Mouse (Mus musculus) kidney, embryonic 16.5 days (tissue): ENCODE results near the gene Olfr1185-ps1. TPM values are rescaled to one million over a fixed set of nuclear protein-coding genes. Genes with fewer than 3 reads are reported as not detected.
"Not testable (repeated sequence)": the region's sequence is repeated elsewhere in the genome, so short reads cannot be mapped to it uniquely, and the experiment has no call there.

Experiments
- ATAC-seq: fragments of 200-750 bp; cut with Nextera tagmentation; 2 replicates; pipeline ENCODE4 v1.8.0; 2017; ENCODE audit warnings: moderate TSS enrichment; ENCODE audit not compliant: low FRiP score, low TSS enrichment
- H3K27ac ChIP-seq: fragments of 300-500 bp; sonication (generic); 2 replicates; pipeline ENCODE4 v1.5.1; 2014; ENCODE audit warnings: low read length
- H3K27me3 ChIP-seq: fragments of 300-500 bp; sonication (generic); 2 replicates; pipeline ENCODE4 v1.6.1; 2014; ENCODE audit warnings: low read length, control low read depth, mixed read lengths; ENCODE audit not compliant: insufficient read depth
- H3K36me3 ChIP-seq: fragments of 300-500 bp; sonication (generic); 2 replicates; pipeline ENCODE4 v1.6.1; 2014; ENCODE audit warnings: low read length, control low read depth, mixed read lengths; ENCODE audit not compliant: insufficient read depth
- H3K4me1 ChIP-seq: fragments of 300-500 bp; sonication (generic); 2 replicates; pipeline ENCODE4 v1.6.1; 2014; ENCODE audit warnings: low read length, control low read depth, mixed read lengths; ENCODE audit not compliant: insufficient read depth
- H3K4me2 ChIP-seq: fragments of 300-500 bp; sonication (generic); replicated peaks from 2 replicates; pipeline ENCODE4 v1.6.1; 2014; ENCODE audit warnings: low read depth, low read length
- H3K4me3 ChIP-seq: fragments of 300-500 bp; sonication (generic); 2 replicates; pipeline ENCODE4 v1.5.1; 2014; ENCODE audit warnings: mild to moderate bottlenecking, low read length
- H3K9ac ChIP-seq: fragments of 300-500 bp; sonication (generic); replicated peaks from 2 replicates; pipeline ENCODE4 v1.6.1; 2014; ENCODE audit warnings: low read length
- H3K9me3 ChIP-seq: fragments of 300-500 bp; sonication (generic); 2 replicates; pipeline ENCODE4 v1.6.1; 2016; ENCODE audit warnings: low read length, control low read depth
- WGBS: fragments of 180-500 bp; shearing (Covaris S2); extraction: QIAGEN DNeasy Blood & Tissue Kit; methylation state at CpG from one replicate; pipeline ENCODE4 v1.1.7; 2014; 5-methylcytosine and 5-hydroxymethylcytosine counted together
- polyA plus RNA-seq: library from polyadenylated mRNA; unstranded; fragments of >200 nt; fragmentation: Nextera tagmentation; extraction: Ambion mirVana; gene quantifications from 2 replicates; pipeline ENCODE4 v1.2.1, GENCODE M21; 2015

The Olfr1185-ps1 gene
- not detected in 2 replicates for polyA plus RNA-seq

DNA sequence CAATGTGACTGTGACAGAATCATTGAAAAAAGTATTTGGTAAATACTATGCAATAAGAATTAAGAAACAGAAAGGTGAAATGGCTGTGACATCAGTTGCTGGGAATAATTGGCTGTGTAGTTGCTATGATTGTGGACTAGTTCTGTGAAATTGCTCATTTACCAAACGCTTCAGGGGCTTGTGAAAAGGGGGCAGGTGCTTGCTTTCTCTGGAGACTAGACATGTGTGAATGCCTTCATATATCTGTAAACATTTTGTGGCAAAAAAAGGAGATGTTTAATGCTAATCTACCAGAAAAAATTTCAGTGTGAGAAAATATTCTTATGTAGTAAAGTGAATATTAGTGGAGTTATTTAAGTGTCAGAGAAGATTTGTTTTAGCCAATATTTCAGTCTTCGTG, at the start of gene Olfr1185-ps1:
TSS of gene Olfr1185-ps1 (plus strand) at position 301 of the 400 bp plus-strand sequence.
- Histone ChIP-seq H3K27ac (no peak within 1 kb of the TSS), H3K4me3 (no peak within 1 kb of the TSS), H3K4me1 (no peaks in the 10 kb centered on the region), H3K9me3 (no peaks in the 10 kb centered on the region), H3K36me3 (no peaks in the 10 kb centered on the region), H3K9ac (no peak within 1 kb of the TSS), H3K27me3 (no peaks in the 10 kb centered on the region), H3K4me2 (no peak within 1 kb of the TSS)
- no peak for ATAC-seq
- 64% methylated on average over 2 of the region's 2 CpGs for WGBS

GRCm38 (mm10) chr2:88449031-88449430, 44.1 kb upstream of the Olfr1185-ps1 start, which contains the start of gene Gm13757:
TSS of gene Gm13757 (minus strand) at chr2:88449131.
- Histone ChIP-seq H3K9me3 (no peaks in the 10 kb centered on the region), H3K4me3 (no peak within 1 kb of the TSS), H3K27me3 (no peaks in the 10 kb centered on the region), H3K4me2 (no peak within 1 kb of the TSS), H3K4me1 (no peaks in the 10 kb centered on the region), H3K9ac (no peak within 1 kb of the TSS), H3K27ac (no peak within 1 kb of the TSS), H3K36me3 (no peaks in the 10 kb centered on the region)
- 85% methylated on average over 1 of the region's 1 CpGs for WGBS
- no peak for ATAC-seq

DNA sequence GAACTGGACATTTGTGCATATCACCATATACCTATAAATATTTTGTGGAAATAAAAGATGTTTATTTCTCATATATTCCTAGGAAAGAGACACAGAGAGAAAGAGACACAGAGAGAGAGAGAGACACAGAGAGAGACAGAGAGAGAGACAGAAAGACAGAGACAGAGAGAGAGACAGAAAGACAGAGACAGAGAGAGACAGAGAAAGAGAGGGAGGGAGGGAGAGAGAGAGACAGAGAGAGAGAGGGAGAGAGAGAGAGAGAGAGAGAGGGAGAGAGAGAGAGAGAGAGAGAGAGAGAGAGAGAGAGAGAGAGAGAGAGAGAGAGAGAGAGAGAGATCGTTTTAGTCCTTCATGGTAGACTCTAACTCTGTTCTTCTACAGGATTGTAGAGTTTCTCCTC, 38.6 kb upstream of the Olfr1185-ps1 start, which contains the start of gene Olfr1183:
TSS of gene Olfr1183 (plus strand) at position 301 of the 400 bp plus-strand sequence.
- not testable (repeated sequence) for H3K4me3 ChIP-seq, H3K4me2 ChIP-seq, ATAC-seq, H3K36me3 ChIP-seq, H3K9me3 ChIP-seq, H3K27ac ChIP-seq, H3K4me1 ChIP-seq, H3K9ac ChIP-seq, H3K27me3 ChIP-seq
- WGBS: 92% methylated on average over 1 of the region's 1 CpGs

DNA sequence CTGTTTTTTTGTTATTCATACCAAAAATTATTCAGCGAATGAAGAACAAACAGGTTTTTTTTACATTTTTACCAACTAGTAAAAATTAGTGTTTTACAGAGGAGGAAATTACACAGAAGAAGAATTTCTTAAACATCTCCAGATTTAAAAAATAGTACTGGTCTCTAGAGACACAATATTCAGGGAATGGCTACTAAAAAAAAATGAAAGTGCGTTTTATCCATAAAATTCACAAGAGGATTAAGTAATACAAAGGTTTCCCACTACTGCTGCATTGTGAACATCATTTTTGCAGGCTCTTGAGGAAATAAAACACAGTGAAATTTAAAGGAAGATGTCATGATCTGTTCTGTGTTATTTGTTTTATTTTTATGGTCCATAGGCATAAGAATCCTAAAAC, 9.8 kb upstream of the Olfr1185-ps1 start, which contains the start of gene Olfr1184:
TSS of gene Olfr1184 (plus strand) at position 301 of the 400 bp plus-strand sequence.
- Histone ChIP-seq H3K9me3 (no peaks in the 10 kb centered on the region), H3K27ac (no peak within 1 kb of the TSS), H3K4me2 (no peak within 1 kb of the TSS), H3K27me3 (no peaks in the 10 kb centered on the region), H3K4me1 (no peaks in the 10 kb centered on the region), H3K4me3 (no peak within 1 kb of the TSS), H3K36me3 (no peaks in the 10 kb centered on the region), H3K9ac (no peak within 1 kb of the TSS)
- ATAC-seq: no peak
- 94% methylated on average over 2 of the region's 2 CpGs for WGBS

- WGBS: 80% methylated on average over 2 of the region's 2 CpGs
- H3K9ac ChIP-seq: no peak within 1 kb of the TSS
- no peaks in the 10 kb centered on the region for H3K9me3 ChIP-seq
- H3K27ac ChIP-seq: no peak within 1 kb of the TSS
- H3K27me3 ChIP-seq: no peaks in the 10 kb centered on the region
- no peak within 1 kb of the TSS for H3K4me2 ChIP-seq
- no peaks in the 10 kb centered on the region for H3K36me3 ChIP-seq
- H3K4me3 ChIP-seq: no peak within 1 kb of the TSS
- H3K4me1 ChIP-seq: no peaks in the 10 kb centered on the region
- ATAC-seq: no peak
These were observed 25.1 kb downstream of the Olfr1185-ps1 start, which contains the start of gene Olfr1186 for GRCm38 (mm10) chr2:88518251-88518650. TSS of gene Olfr1186 (plus strand) at chr2:88518551.

DNA sequence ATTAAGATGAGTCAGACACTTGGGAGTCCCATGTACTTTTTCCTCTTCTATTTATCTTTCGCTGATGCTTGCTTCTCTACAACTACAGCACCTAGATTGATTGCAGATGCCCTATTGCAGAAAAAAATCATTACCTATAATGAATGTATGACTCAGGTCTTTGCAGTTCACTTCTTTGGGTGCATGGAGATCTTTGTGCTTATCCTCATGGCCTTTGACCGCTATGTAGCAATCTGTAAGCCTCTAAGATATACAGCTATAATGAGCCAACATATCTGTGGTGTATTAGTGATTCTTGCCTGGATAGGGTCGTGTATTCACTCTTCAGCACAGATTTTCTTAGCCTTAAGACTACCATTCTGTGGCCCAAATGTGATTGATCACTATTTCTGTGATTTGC, 32.6 kb downstream of the Olfr1185-ps1 start:
- no peaks in the 10 kb centered on the region for H3K4me1 ChIP-seq
- no peak overlapping the region for H3K4me2 ChIP-seq
- WGBS: 78% methylated on average over 3 of the region's 3 CpGs
- no peak overlapping the region for H3K9ac ChIP-seq
- H3K27ac ChIP-seq: no peak overlapping the region
- no peaks in the 10 kb centered on the region for H3K36me3 ChIP-seq
- no peak for ATAC-seq
- H3K27me3 ChIP-seq: no peaks in the 10 kb centered on the region
- no peaks in the 10 kb centered on the region for H3K9me3 ChIP-seq
- no peak overlapping the region for H3K4me3 ChIP-seq

Other genes with a start within 250 kb of the Olfr1185-ps1 start
- gene Olfr1173, start 213.4 kb upstream of the Olfr1185-ps1 start, polyA plus RNA-seq: not detected in 2 replicates
- not detected in 2 replicates for gene Olfr1174-ps, start 178.2 kb upstream of the Olfr1185-ps1 start, polyA plus RNA-seq
- gene Olfr1175-ps, start 166.1 kb upstream of the Olfr1185-ps1 start, polyA plus RNA-seq: not detected in 2 replicates
- not detected in 2 replicates for gene Olfr1176, start 156.6 kb upstream of the Olfr1185-ps1 start, polyA plus RNA-seq
- not detected in 2 replicates for gene Olfr1177-ps, start 146.8 kb upstream of the Olfr1185-ps1 start, polyA plus RNA-seq
- gene Olfr1178, start 106.3 kb upstream of the Olfr1185-ps1 start, polyA plus RNA-seq: not detected in 2 replicates
- not detected in 2 replicates for gene Olfr1179, start 86.9 kb upstream of the Olfr1185-ps1 start, polyA plus RNA-seq
- gene Olfr1180, start 74.2 kb upstream of the Olfr1185-ps1 start, polyA plus RNA-seq: not detected in 2 replicates
- not detected in 2 replicates for gene Olfr1181, start 67.1 kb upstream of the Olfr1185-ps1 start, polyA plus RNA-seq
- gene Gm13757, start 44.2 kb upstream of the Olfr1185-ps1 start, polyA plus RNA-seq: not detected in 2 replicates
- gene Olfr1183, start 38.5 kb upstream of the Olfr1185-ps1 start, polyA plus RNA-seq: not detected in 2 replicates
- not detected in 2 replicates for gene Olfr1184, start 9.7 kb upstream of the Olfr1185-ps1 start, polyA plus RNA-seq
- not detected in 2 replicates for gene Olfr1186, start 25.2 kb downstream of the Olfr1185-ps1 start, polyA plus RNA-seq
- gene Olfr1188, start 63.6 kb downstream of the Olfr1185-ps1 start, polyA plus RNA-seq: not detected in 2 replicates
- gene Olfr1189, start 93.1 kb downstream of the Olfr1185-ps1 start, polyA plus RNA-seq: not detected in 2 replicates
- gene Olfr1191-ps1, start 147.2 kb downstream of the Olfr1185-ps1 start, polyA plus RNA-seq: not detected in 2 replicates
- not detected in 2 replicates for gene Olfr1192-ps1, start 155.2 kb downstream of the Olfr1185-ps1 start, polyA plus RNA-seq
- gene Olfr1193, start 182.3 kb downstream of the Olfr1185-ps1 start, polyA plus RNA-seq: not detected in 2 replicates
- gene Olfr1195, start 195.9 kb downstream of the Olfr1185-ps1 start, polyA plus RNA-seq: not detected in 2 replicates
- gene Olfr1196, start 211.3 kb downstream of the Olfr1185-ps1 start, polyA plus RNA-seq: not detected in 2 replicates
- gene Olfr1197, start 239.0 kb downstream of the Olfr1185-ps1 start, polyA plus RNA-seq: not detected in 2 replicates